Mouse (Mus musculus) lung, embryonic 15.5 days (tissue): ENCODE data around the gene Slc2a9. TPM values are rescaled to one million over a fixed set of nuclear protein-coding genes. Genes with fewer than 3 reads are reported as not detected.
"Not testable (repeated sequence)": the region's sequence is repeated elsewhere in the genome, so short reads cannot be mapped to it uniquely, and the experiment has no call there.

ENCODE experiments used
- ATAC-seq: fragments of 200-750 bp; cut with Nextera tagmentation; 2 replicates; pipeline ENCODE4 v1.8.0; 2017; ENCODE audit warnings: moderate number of reproducible peaks, borderline replicate concordance; ENCODE audit not compliant: low FRiP score, low TSS enrichment; ENCODE audit errors: extremely low read depth
- H3K27ac ChIP-seq: fragments of 300-500 bp; sonication (generic); 2 replicates; pipeline ENCODE4 v1.5.1; 2015; ENCODE audit warnings: moderate library complexity, mild to moderate bottlenecking, inconsistent platforms
- H3K27me3 ChIP-seq: fragments of 300-500 bp; sonication (generic); 2 replicates; pipeline ENCODE4 v1.6.1; 2015; ENCODE audit warnings: inconsistent platforms
- H3K36me3 ChIP-seq: fragments of 300-500 bp; sonication (generic); 2 replicates; pipeline ENCODE4 v1.6.1; 2015; ENCODE audit warnings: inconsistent platforms
- H3K4me1 ChIP-seq: fragments of 300-500 bp; sonication (generic); 2 replicates; pipeline ENCODE4 v1.6.1; 2015; ENCODE audit warnings: inconsistent platforms
- H3K4me2 ChIP-seq: fragments of 300-500 bp; sonication (generic); 2 replicates; pipeline ENCODE4 v1.6.1; 2015; ENCODE audit warnings: inconsistent platforms, mild to moderate bottlenecking, moderate library complexity
- H3K4me3 ChIP-seq: fragments of 300-500 bp; sonication (generic); 2 replicates; pipeline ENCODE4 v1.5.1; 2015; ENCODE audit warnings: mild to moderate bottlenecking, inconsistent platforms
- H3K9ac ChIP-seq: fragments of 300-500 bp; sonication (generic); 2 replicates; pipeline ENCODE4 v1.6.1; 2015; ENCODE audit warnings: inconsistent platforms
- H3K9me3 ChIP-seq: fragments of 300-500 bp; sonication (generic); 2 replicates; pipeline ENCODE4 v1.6.1; 2016; ENCODE audit warnings: inconsistent platforms
- WGBS: fragments of 180-500 bp; shearing (Covaris S2); methylation state at CpG from one replicate; pipeline ENCODE4 v1.1.7; 2015; 5-methylcytosine and 5-hydroxymethylcytosine counted together
- polyA plus RNA-seq: library from polyadenylated mRNA; unstranded; fragments of >200 nt; fragmentation: Nextera tagmentation; extraction: Ambion mirVana; gene quantifications from 2 replicates; pipeline ENCODE4 v1.2.1, GENCODE M21; 2015

Slc2a9 gene
- polyA plus RNA-seq, 1 experiment from 2014 or later = 1.4 TPM

GRCm38 (mm10) chr5:38480822-38481707 is 21.9 kb downstream of the Slc2a9 start:
- H3K4me2 ChIP-seq = peak overlapping the region; percentile 71
- H3K9ac ChIP-seq = no peak overlapping the region
- H3K4me3 ChIP-seq = peak overlapping the region; percentile 41; the same call in 1 of the 2 replicates
- H3K27me3 ChIP-seq = no peaks in the 10 kb centered on the region
- peaks cover 16% of the 10 kb centered on the region for H3K4me1 ChIP-seq
- peak overlapping the region; percentile 75 for H3K27ac ChIP-seq
- 70% methylated on average over 10 of the region's 10 CpGs for WGBS
- H3K9me3 ChIP-seq = no peaks in the 10 kb centered on the region
- ATAC-seq = 0 out of 2 replicates have a peak, but pooled peaks have one; percentile 13
- H3K36me3 ChIP-seq = no peaks in the 10 kb centered on the region

GRCm38 (mm10) chr5:38479908-38480725 is 22.8 kb downstream of the Slc2a9 start:
- no peaks in the 10 kb centered on the region for H3K36me3 ChIP-seq
- H3K4me3 ChIP-seq = peak overlapping the region; percentile 41
- peak overlapping the region; percentile 27; the same call in 1 of the 2 replicates for H3K9ac ChIP-seq
- no peaks in the 10 kb centered on the region for H3K9me3 ChIP-seq
- no peaks in the 10 kb centered on the region for H3K27me3 ChIP-seq
- ATAC-seq = peak; percentile 70; the same call in 1 of the 2 replicates
- peaks cover 16% of the 10 kb centered on the region for H3K4me1 ChIP-seq
- peak overlapping the region; percentile 75 for H3K27ac ChIP-seq
- 15% methylated on average over 22 of the region's 22 CpGs for WGBS
- H3K4me2 ChIP-seq = peak overlapping the region; percentile 71

- peaks cover 16% of the 10 kb centered on the region for H3K4me1 ChIP-seq
- peak overlapping the region; percentile 71 for H3K4me2 ChIP-seq
- H3K9ac ChIP-seq, H3K9me3 ChIP-seq, H3K27me3 ChIP-seq, H3K36me3 ChIP-seq: not testable (repeated sequence)
- H3K27ac ChIP-seq = peak overlapping the region; percentile 75
- H3K4me3 ChIP-seq = peak overlapping the region; percentile 41
- 0 out of 2 replicates have a peak, but pooled peaks have one; percentile 6 for ATAC-seq
Observed at GRCm38 (mm10) chr5:38479545-38479907, 23.4 kb downstream of the Slc2a9 start.

- Histone ChIP-seq H3K9me3 (no peaks in the 10 kb centered on the region), H3K4me2 (peak overlapping the region; percentile 38), H3K9ac (no peak overlapping the region), H3K27ac (no peak overlapping the region), H3K36me3 (no peaks in the 10 kb centered on the region), H3K4me1 (peaks cover 16% of the 10 kb centered on the region), H3K27me3 (no peaks in the 10 kb centered on the region), H3K4me3 (no peak overlapping the region)
- no peak for ATAC-seq
- 26% methylated on average over 4 of the region's 4 CpGs for WGBS
Observed at GRCm38 (mm10) chr5:38479027-38479426, 23.9 kb downstream of the Slc2a9 start.

- Histone ChIP-seq H3K9ac (no peak overlapping the region), H3K9me3 (no peaks in the 10 kb centered on the region), H3K36me3 (no peaks in the 10 kb centered on the region), H3K4me1 (peaks cover 16% of the 10 kb centered on the region), H3K27ac (no peak overlapping the region), H3K27me3 (no peaks in the 10 kb centered on the region), H3K4me3 (no peak overlapping the region), H3K4me2 (no peak overlapping the region)
- no peak for ATAC-seq
- 74% methylated on average over 7 of the region's 7 CpGs for WGBS
Observed at GRCm38 (mm10) chr5:38477731-38478445, 25.1 kb downstream of the Slc2a9 start.

- H3K27me3 ChIP-seq = no peaks in the 10 kb centered on the region
- no peak for ATAC-seq
- H3K4me1 ChIP-seq = peaks cover 16% of the 10 kb centered on the region
- no peaks in the 10 kb centered on the region for H3K9me3 ChIP-seq
- H3K9ac ChIP-seq = no peak overlapping the region
- 87% methylated on average over 24 of the region's 25 CpGs for WGBS
- H3K27ac ChIP-seq = no peak overlapping the region
- no peak overlapping the region for H3K4me2 ChIP-seq
- no peak overlapping the region for H3K4me3 ChIP-seq
- H3K36me3 ChIP-seq = no peaks in the 10 kb centered on the region
Observed at GRCm38 (mm10) chr5:38476861-38477565, 25.9 kb downstream of the Slc2a9 start.

GRCm38 (mm10) chr5:38470881-38471280 is 32.1 kb downstream of the Slc2a9 start:
- Histone ChIP-seq H3K9ac (no peak overlapping the region), H3K9me3 (no peaks in the 10 kb centered on the region), H3K4me1 (no peaks in the 10 kb centered on the region), H3K4me3 (no peak overlapping the region), H3K4me2 (no peak overlapping the region), H3K36me3 (no peaks in the 10 kb centered on the region), H3K27me3 (no peaks in the 10 kb centered on the region), H3K27ac (no peak overlapping the region)
- WGBS = 85% methylated on average over 6 of the region's 6 CpGs
- no peak for ATAC-seq

GRCm38 (mm10) chr5:38469891-38470578 is 32.9 kb downstream of the Slc2a9 start:
- no peaks in the 10 kb centered on the region for H3K9me3 ChIP-seq
- H3K4me1 ChIP-seq = no peaks in the 10 kb centered on the region
- 21% methylated on average over 5 of the region's 5 CpGs for WGBS
- H3K36me3 ChIP-seq = no peaks in the 10 kb centered on the region
- no peak overlapping the region for H3K4me3 ChIP-seq
- no peak overlapping the region for H3K27ac ChIP-seq
- no peak overlapping the region for H3K4me2 ChIP-seq
- ATAC-seq = peak; percentile 62; the same call in 1 of the 2 replicates
- H3K9ac ChIP-seq = no peak overlapping the region
- H3K27me3 ChIP-seq = no peaks in the 10 kb centered on the region

- Histone ChIP-seq H3K9ac (no peak overlapping the region), H3K27ac (no peak overlapping the region), H3K4me1 (no peaks in the 10 kb centered on the region), H3K4me3 (no peak overlapping the region), H3K36me3 (no peaks in the 10 kb centered on the region), H3K9me3 (no peaks in the 10 kb centered on the region), H3K4me2 (no peak overlapping the region), H3K27me3 (no peaks in the 10 kb centered on the region)
- WGBS = 69% methylated on average over 5 of the region's 5 CpGs
- no peak for ATAC-seq
Observed at GRCm38 (mm10) chr5:38466569-38467110, 36.3 kb downstream of the Slc2a9 start.

GRCm38 (mm10) chr5:38461261-38461660 is 41.7 kb downstream of the Slc2a9 start:
- Histone ChIP-seq H3K4me2 (no peak overlapping the region), H3K36me3 (no peaks in the 10 kb centered on the region), H3K4me3 (no peak overlapping the region), H3K27ac (no peak overlapping the region), H3K9me3 (no peaks in the 10 kb centered on the region), H3K4me1 (no peaks in the 10 kb centered on the region), H3K27me3 (no peaks in the 10 kb centered on the region), H3K9ac (no peak overlapping the region)
- WGBS = 78% methylated on average over 5 of the region's 5 CpGs
- ATAC-seq = no peak
